Mouse (Mus musculus) limb, embryonic 14.5 days (tissue): Measurements from ENCODE around the gene Rplp1. TPM values are rescaled to one million over a fixed set of nuclear protein-coding genes. Genes with fewer than 3 reads are reported as not detected.

ENCODE experiments used
- ATAC-seq: fragments of 200-750 bp; cut with Nextera tagmentation; 2 replicates; pipeline ENCODE4 v1.8.0; 2017; ENCODE audit warnings: low read depth, moderate number of reproducible peaks, moderate TSS enrichment; ENCODE audit not compliant: low FRiP score
- DNase-seq: peaks from one replicate; pipeline ENCODE4 v3.0.0-alpha.2; 2015; ENCODE audit warnings: low spot score
- H3K27ac ChIP-seq: fragments of 300-500 bp; sonication (generic); replicated peaks from 2 replicates; pipeline ENCODE4 v1.5.1; 2014; ENCODE audit warnings: low read depth, mild to moderate bottlenecking, low read length, moderate library complexity, mixed read lengths
- H3K27me3 ChIP-seq: fragments of 300-500 bp; sonication (generic); 2 replicates; pipeline ENCODE4 v1.6.1; 2014; ENCODE audit warnings: low read length, mixed read lengths; ENCODE audit not compliant: control insufficient read depth, insufficient read depth
- H3K36me3 ChIP-seq: fragments of 300-500 bp; sonication (generic); 2 replicates; pipeline ENCODE4 v1.6.1; 2014; ENCODE audit warnings: mild to moderate bottlenecking, low read length, moderate library complexity, mixed read lengths; ENCODE audit not compliant: control insufficient read depth, insufficient read depth
- H3K4me1 ChIP-seq: fragments of 300-500 bp; sonication (generic); 2 replicates; pipeline ENCODE4 v1.6.1; 2014; ENCODE audit warnings: antibody characterized with exemption, low read length, mixed read lengths; ENCODE audit not compliant: control insufficient read depth, insufficient read depth
- H3K4me2 ChIP-seq: fragments of 300-500 bp; sonication (generic); replicated peaks from 2 replicates; pipeline ENCODE4 v1.6.1; 2014; ENCODE audit warnings: low read depth, mild to moderate bottlenecking, low read length, moderate library complexity; ENCODE audit not compliant: severe bottlenecking
- H3K4me3 ChIP-seq: fragments of 300-500 bp; sonication (generic); replicated peaks from 2 replicates; pipeline ENCODE4 v1.5.1; 2014; ENCODE audit warnings: low read length
- H3K9ac ChIP-seq: fragments of 300-500 bp; sonication (generic); 2 replicates; pipeline ENCODE4 v1.6.1; 2014; ENCODE audit warnings: mild to moderate bottlenecking, low read depth, low read length, moderate library complexity; ENCODE audit not compliant: severe bottlenecking
- H3K9me3 ChIP-seq: fragments of 300-500 bp; sonication (generic); 2 replicates; pipeline ENCODE4 v1.6.1; 2016; ENCODE audit warnings: low read length; ENCODE audit not compliant: control insufficient read depth
- POLR2A ChIP-seq: fragments of 200-500 bp; IDR thresholded peaks from 2 replicates; pipeline ENCODE4 v1.8.0; 2012; ENCODE audit warnings: inconsistent platforms, mild to moderate bottlenecking, moderate library complexity, borderline replicate concordance; ENCODE audit not compliant: insufficient read depth, insufficient read length; ENCODE audit errors: extremely low read depth
- WGBS: fragments of 180-500 bp; shearing (Covaris S2); extraction: QIAGEN DNeasy Blood & Tissue Kit; methylation state at CpG from one replicate; pipeline ENCODE4 v1.1.7; 2014; 5-methylcytosine and 5-hydroxymethylcytosine counted together
- polyA plus RNA-seq, 2 experiments: library from polyadenylated mRNA; depleted of rRNA in 1 of 2; stranded (reverse) in 1 of 2; unstranded in 1 of 2; fragments of >200 nt; fragmentation: Nextera tagmentation in 1 of 2; extraction: Ambion mirVana in 1 of 2; gene quantifications; 2 replicates each; pipeline versions ENCODE4 v1.2.1 to v1.2.3; 2012 to 2014

Rplp1 gene
- polyA plus RNA-seq, 2 experiments: 2,018 to 9,963 TPM

- Histone ChIP-seq H3K4me2 (peak overlapping the region; percentile 99), H3K4me3 (peak overlapping the region; percentile 63), H3K27ac (0 out of 2 replicates have a peak overlapping the region, but pooled peaks have one; percentile 15), H3K9ac (peak overlapping the region; percentile 64), H3K36me3 (peaks cover 20% of the 10 kb centered on the region), H3K4me1 (peaks cover 12% of the 10 kb centered on the region), H3K9me3 (no peaks in the 10 kb centered on the region), H3K27me3 (no peaks in the 10 kb centered on the region)
- under 1% methylated on average over 27 of the region's 38 CpGs for WGBS
- no peak for TF ChIP-seq POLR2A
- ATAC-seq: peak; percentile 77
- DNase-seq: peak; percentile 40
These were observed 31.8 kb upstream of the Rplp1 start for GRCm38 (mm10) chr9:61945973-61946611.

DNA sequence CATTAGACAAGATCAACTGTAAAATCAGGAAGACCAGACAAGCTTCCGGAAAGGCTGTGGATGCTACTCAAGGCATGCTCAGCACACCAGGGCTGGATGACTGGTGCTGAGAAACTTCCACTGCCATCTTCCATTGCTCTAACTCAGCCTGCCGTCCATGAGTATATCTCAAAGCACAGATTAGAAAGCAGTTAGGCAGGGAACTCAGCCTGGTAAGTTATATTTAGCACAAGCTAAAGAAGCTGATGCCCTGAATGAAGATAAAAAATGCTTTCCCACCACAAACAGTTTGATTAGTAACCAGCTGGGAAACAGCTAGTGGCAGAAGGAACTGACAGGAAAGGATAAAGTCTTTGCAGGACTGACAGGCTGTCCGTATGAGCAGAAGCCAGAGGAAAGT, 26.7 kb upstream of the Rplp1 start:
- H3K36me3 ChIP-seq: peaks cover 69% of the 10 kb centered on the region
- no peak overlapping the region for H3K4me2 ChIP-seq
- no peak for DNase-seq
- H3K27me3 ChIP-seq: no peaks in the 10 kb centered on the region
- 0 out of 2 replicates have a peak, but pooled peaks cover 6% of the 10 kb centered on the region for H3K4me1 ChIP-seq
- 90% methylated on average over 3 of the region's 3 CpGs for WGBS
- no peak overlapping the region for H3K9ac ChIP-seq
- ATAC-seq: no peak
- H3K27ac ChIP-seq: no peak overlapping the region
- no peak for TF ChIP-seq POLR2A
- no peak overlapping the region for H3K4me3 ChIP-seq
- H3K9me3 ChIP-seq: no peaks in the 10 kb centered on the region

GRCm38 (mm10) chr9:61933333-61933732, 19.0 kb upstream of the Rplp1 start:
- H3K4me1 ChIP-seq: no peaks in the 10 kb centered on the region
- 79% methylated on average over 2 of the region's 2 CpGs for WGBS
- H3K9me3 ChIP-seq: no peaks in the 10 kb centered on the region
- H3K9ac ChIP-seq: no peak overlapping the region
- H3K27me3 ChIP-seq: no peaks in the 10 kb centered on the region
- H3K4me3 ChIP-seq: no peak overlapping the region
- DNase-seq (no peak), ATAC-seq (no peak)
- peaks cover 83% of the 10 kb centered on the region for H3K36me3 ChIP-seq
- TF ChIP-seq POLR2A: no peak
- no peak overlapping the region for H3K27ac ChIP-seq
- no peak overlapping the region for H3K4me2 ChIP-seq

- peaks cover 84% of the 10 kb centered on the region for H3K36me3 ChIP-seq
- no peak overlapping the region for H3K4me2 ChIP-seq
- no peak for ATAC-seq
- H3K27ac ChIP-seq: no peak overlapping the region
- no peaks in the 10 kb centered on the region for H3K27me3 ChIP-seq
- H3K9me3 ChIP-seq: no peaks in the 10 kb centered on the region
- no peak overlapping the region for H3K9ac ChIP-seq
- 92% methylated on average over 3 of the region's 3 CpGs for WGBS
- H3K4me3 ChIP-seq: no peak overlapping the region
- no peak for DNase-seq
- H3K4me1 ChIP-seq: no peaks in the 10 kb centered on the region
- TF ChIP-seq POLR2A: no peak
These were observed 17.7 kb upstream of the Rplp1 start for GRCm38 (mm10) chr9:61932009-61932408.

DNA sequence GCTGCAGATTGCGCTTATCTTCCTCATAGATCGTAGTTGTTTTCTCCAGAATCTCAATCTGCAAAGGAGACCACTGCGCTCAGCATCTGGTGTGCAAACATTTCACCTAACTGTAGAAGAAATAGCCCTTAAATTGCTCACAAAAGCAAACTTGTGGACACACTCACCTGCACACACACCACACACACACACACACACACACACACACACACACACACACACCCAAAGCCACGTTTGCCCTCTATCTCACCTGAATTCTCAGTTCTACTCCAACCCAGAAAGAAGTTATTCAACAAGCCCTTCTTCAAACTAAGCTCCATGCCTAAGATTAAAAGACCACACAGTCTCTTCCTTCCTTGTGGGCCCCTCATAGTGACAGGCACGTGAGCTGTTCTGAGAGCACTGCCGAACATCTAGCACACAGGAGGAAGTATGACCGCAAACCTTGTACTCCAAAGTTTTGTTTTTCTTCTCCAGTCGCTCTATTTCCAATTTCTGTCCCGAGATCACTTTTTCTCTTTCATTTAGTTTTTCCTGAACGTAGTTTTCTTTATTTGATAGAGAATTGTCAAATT, 10.8 kb upstream of the Rplp1 start:
- H3K36me3 ChIP-seq: peaks cover 90% of the 10 kb centered on the region
- no peak for TF ChIP-seq POLR2A
- no peaks in the 10 kb centered on the region for H3K9me3 ChIP-seq
- no peak overlapping the region for H3K4me3 ChIP-seq
- WGBS: 94% methylated on average over 10 of the region's 10 CpGs
- no peak overlapping the region for H3K4me2 ChIP-seq
- H3K27ac ChIP-seq: no peak overlapping the region
- DNase-seq: no peak
- no peak overlapping the region for H3K9ac ChIP-seq
- ATAC-seq: no peak
- no peaks in the 10 kb centered on the region for H3K4me1 ChIP-seq
- H3K27me3 ChIP-seq: no peaks in the 10 kb centered on the region

- no peaks in the 10 kb centered on the region for H3K27me3 ChIP-seq
- no peak overlapping the region for H3K9ac ChIP-seq
These were observed 6.0 kb upstream of the Rplp1 start for GRCm38 (mm10) chr9:61920331-61920730.

More at GRCm38 (mm10) chr9:61920331-61920730, 6.0 kb upstream of the Rplp1 start:
- Histone ChIP-seq H3K9me3 (no peaks in the 10 kb centered on the region), H3K27ac (no peak overlapping the region), H3K4me3 (no peak overlapping the region), H3K4me1 (no peaks in the 10 kb centered on the region), H3K36me3 (peaks cover 73% of the 10 kb centered on the region), H3K4me2 (no peak overlapping the region)
- ATAC-seq (no peak), DNase-seq (no peak)
- TF ChIP-seq POLR2A: no peak
- 94% methylated on average over 6 of the region's 6 CpGs for WGBS
